In the genomic region with DNA sequence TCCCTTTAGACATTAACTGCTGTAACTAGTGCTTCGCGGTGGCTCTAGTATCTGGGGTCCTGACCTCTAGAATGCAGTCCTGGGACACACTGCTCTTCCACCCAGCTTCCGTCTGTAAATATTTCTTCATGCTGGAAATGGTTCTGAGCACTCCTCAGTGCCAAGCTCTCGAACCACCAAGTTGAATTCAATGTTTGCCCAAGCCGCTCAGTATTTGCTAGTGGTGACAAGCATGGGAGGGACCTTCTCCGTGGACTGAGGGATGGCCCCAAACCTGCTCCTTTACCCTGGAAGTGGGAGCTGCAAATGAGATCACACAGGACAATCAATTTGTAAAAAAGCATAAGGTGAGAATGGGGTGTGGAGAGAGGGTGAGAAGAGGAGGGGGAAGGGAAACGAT, we compare ENCODE assay signal across 8 mouse cellular contexts.
DNase-seq lines count a peak whose midpoint lies in the region; ATAC-seq and TF ChIP-seq lines count a peak whose summit lies in the region.

No protein-coding gene starts in this region.

- H3K4me3 ChIP-seq in heart, embryonic 16.5 days (ENCODE audit: low read length): peak overlapping the region; percentile 35
- H3K4me3 ChIP-seq in forebrain, embryonic 14.5 days (ENCODE audit: low read depth, low read length): no peak overlapping the region
- H3K4me3 ChIP-seq in liver, embryonic 15.5 days (replicated peaks): no peak overlapping the region
- H3K4me3 ChIP-seq in olfactory bulb, adult 2 months (ENCODE audit: insufficient read depth, low read depth, low read length): peak overlapping the region; percentile 45

- no peaks in the 10 kb centered on the region for H3K27me3 ChIP-seq in heart, embryonic 16.5 days (ENCODE audit: control insufficient read depth, insufficient read depth, low read length)
- H3K27me3 ChIP-seq in forebrain, embryonic 14.5 days (replicated peaks; ENCODE audit: control insufficient read depth, insufficient read depth, low read length): no peaks in the 10 kb centered on the region
- H3K27me3 ChIP-seq in liver, embryonic 15.5 days: no peaks in the 10 kb centered on the region

- intact Hi-C loops in heart, postnatal 36 days (cut with DNase I): loop anchor here (5.0 kb wide), 6 partner anchors 54 to 539 kb away; partner anchors contain the start of gene Magi3

- peak overlapping the region; percentile 89 for H3K27ac ChIP-seq in heart, embryonic 16.5 days (ENCODE audit: low read length)
- peak overlapping the region; percentile 40; the same call in 1 of the 2 replicates for H3K27ac ChIP-seq in forebrain, embryonic 14.5 days (ENCODE audit: low read depth, low read length)
- peak overlapping the region; percentile 66 for H3K27ac ChIP-seq in liver, embryonic 15.5 days (replicated peaks)
- peak overlapping the region; percentile 50; the same call in 1 of the 2 replicates for H3K27ac ChIP-seq in olfactory bulb, adult 2 months (ENCODE audit: insufficient read depth, low read depth, low read length)

- TF ChIP-seq CTCF in olfactory bulb, adult 2 months (IDR thresholded peaks at IDR 0.05; ENCODE audit: insufficient read depth, low read depth, low read length): no peak

- no peak for ATAC-seq in heart, embryonic 16.5 days (replicated peaks; ENCODE audit: extremely low read depth, insufficient read depth, low FRiP score)
- ATAC-seq in forebrain, embryonic 14.5 days: no peak
- peak; percentile 30 for ATAC-seq in liver, embryonic 15.5 days (ENCODE audit: insufficient read depth)

- peaks cover 20% of the 10 kb centered on the region for H3K4me1 ChIP-seq in heart, embryonic 16.5 days (ENCODE audit: control insufficient read depth, insufficient read depth, low read length)
- 0 out of 2 replicates have a peak, but pooled peaks cover 2% of the 10 kb centered on the region for H3K4me1 ChIP-seq in forebrain, embryonic 14.5 days (ENCODE audit: control insufficient read depth, insufficient read depth, low read length)
- peaks cover 25% of the 10 kb centered on the region for H3K4me1 ChIP-seq in liver, embryonic 15.5 days (replicated peaks)
- H3K4me1 ChIP-seq in olfactory bulb, adult 2 months (ENCODE audit: control insufficient read depth, insufficient read depth, low read length): peaks cover 15% of the 10 kb centered on the region

- no peak for TF ChIP-seq POLR2A in olfactory bulb, adult 2 months (IDR thresholded peaks at IDR 0.05; ENCODE audit: insufficient read depth, low read depth, low read length)

- DNase-seq in heart, postnatal 36 days: no peak
- DNase-seq in forebrain, embryonic 14.5 days (ENCODE audit: low spot score): no peak
- no peak for DNase-seq in right cerebral cortex, adult 18-20 months
- DNase-seq in kidney, adult 9 months: no peak
- DNase-seq in frontal cortex, adult 2 months (ENCODE audit: extremely low spot score in 1 of 2, low spot score in 1 of 2): no peak

- 46% methylated on average over 7 of the region's 7 CpGs for WGBS in heart, embryonic 16.5 days
- 84% methylated on average over 7 of the region's 7 CpGs for WGBS in forebrain, embryonic 14.5 days
- 56% methylated on average over 7 of the region's 7 CpGs for WGBS in liver, embryonic 15.5 days (ENCODE audit: insufficient replicate concordance)
- WGBS in olfactory bulb, adult 2 months: 77% methylated on average over 7 of the region's 7 CpGs

- H3K9me3 ChIP-seq in heart, embryonic 16.5 days (replicated peaks; ENCODE audit: control insufficient read depth, low read length): no peaks in the 10 kb centered on the region
- no peaks in the 10 kb centered on the region for H3K9me3 ChIP-seq in forebrain, embryonic 14.5 days (replicated peaks; ENCODE audit: control insufficient read depth, low read length)
- H3K9me3 ChIP-seq in liver, embryonic 15.5 days (replicated peaks): no peaks in the 10 kb centered on the region

- H3K36me3 ChIP-seq in heart, embryonic 16.5 days (ENCODE audit: control insufficient read depth, insufficient read depth): no peaks in the 10 kb centered on the region
- H3K36me3 ChIP-seq in forebrain, embryonic 14.5 days (ENCODE audit: control insufficient read depth, insufficient read depth, low read length): no peaks in the 10 kb centered on the region
- no peaks in the 10 kb centered on the region for H3K36me3 ChIP-seq in liver, embryonic 15.5 days (replicated peaks)

- H3K4me2 ChIP-seq in heart, embryonic 16.5 days (ENCODE audit: low read depth, low read length): peak overlapping the region; percentile 63
- peak overlapping the region; percentile 40 for H3K4me2 ChIP-seq in forebrain, embryonic 14.5 days (ENCODE audit: low read length)
- peak overlapping the region; percentile 55 for H3K4me2 ChIP-seq in liver, embryonic 15.5 days

- H3K9ac ChIP-seq in heart, embryonic 16.5 days (ENCODE audit: low read length): peak overlapping the region; percentile 69
- H3K9ac ChIP-seq in forebrain, embryonic 14.5 days (ENCODE audit: low read length): no peak overlapping the region
- no peak overlapping the region for H3K9ac ChIP-seq in liver, embryonic 15.5 days

Comparison
In these comparisons a context has a peak if more than half of its experiments do, and no peak if none do; other contexts are left out.
1. H3K4me3 ChIP-seq: peak in heart, embryonic 16.5 days (single experiment) and olfactory bulb, adult 2 months (single experiment); none in forebrain, embryonic 14.5 days (single experiment) and liver, embryonic 15.5 days (single experiment).
2. Peak in every context shown above with its lines, with median percentiles within 50 percentile points of each other: H3K27ac ChIP-seq and H3K4me2 ChIP-seq.